Comparison of ENCODE assay signal across 9 mouse cellular contexts in the genomic region with DNA sequence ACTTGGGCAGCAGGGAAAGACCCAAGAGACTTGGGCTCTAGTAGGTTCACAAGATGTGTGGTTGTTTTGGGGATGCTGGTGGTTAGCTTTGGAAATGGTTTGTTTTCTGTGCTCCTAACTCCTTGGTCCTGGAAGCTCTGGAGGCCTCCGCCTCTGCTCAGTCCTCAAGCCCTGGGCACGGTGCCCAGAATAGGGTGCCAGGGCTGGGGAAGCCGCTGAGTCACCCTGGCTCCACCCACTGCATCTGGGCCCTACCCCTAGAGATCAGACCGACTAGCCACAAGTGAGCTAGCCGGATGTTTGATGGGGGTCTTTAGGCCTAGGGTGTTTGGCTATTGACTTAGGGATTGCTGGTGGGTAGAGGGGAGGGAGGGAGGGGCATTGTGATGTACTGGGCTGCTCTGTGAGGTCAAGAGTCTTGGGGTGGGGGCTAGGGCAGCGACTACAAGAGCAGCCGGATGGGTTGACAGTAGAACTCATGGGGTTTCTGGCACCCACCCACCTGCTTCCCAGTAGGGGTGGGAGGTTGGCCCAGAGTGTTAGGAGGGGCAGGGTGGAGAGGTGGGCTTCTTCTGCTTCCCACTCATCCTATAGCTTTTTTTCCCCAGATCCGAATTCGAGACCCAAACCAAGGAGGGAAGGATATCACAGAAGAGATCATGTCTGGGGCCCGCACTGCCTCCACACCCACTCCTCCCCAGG. TPM values are rescaled to one million over a fixed set of nuclear protein-coding genes. Genes with fewer than 3 reads are reported as not detected.
DNase-seq lines count a peak whose midpoint lies in the region; ATAC-seq lines count a peak whose summit lies in the region.
"Had no signal": no experiment of that assay in that cellular context is flagged by ENCODE, and none has a peak within 500 bp of the region (broad histone marks: within the 10 kb centered on the region; RNA-seq: fewer than 3 reads in every experiment).

No protein-coding gene starts in this region.

- intact Hi-C loops in heart, postnatal 36 days (cut with DNase I) = no loop called here

- peak; percentile 54; the same call in 1 of the 2 replicates for ATAC-seq in liver, embryonic 13.5 days (ENCODE audit: low read depth)

- no peaks in the 10 kb centered on the region for H3K27me3 ChIP-seq in liver, embryonic 13.5 days
- H3K27me3 ChIP-seq: embryonic facial prominence, embryonic 12.5 days had no signal

- H3K36me3 ChIP-seq in liver, embryonic 13.5 days = peaks cover 91% of the 10 kb centered on the region

- peaks cover 58% of the 10 kb centered on the region for H3K4me1 ChIP-seq in liver, embryonic 13.5 days (replicated peaks)

- no peak overlapping the region for H3K4me2 ChIP-seq in liver, embryonic 13.5 days
- H3K4me2 ChIP-seq: embryonic facial prominence, embryonic 12.5 days had no signal

- peak; percentile 94 for DNase-seq in Muller cell, postnatal 12 days (ENCODE audit: inconsistent ontology term)
- peak; percentile 97 for DNase-seq in adrenal gland, postnatal 14 days
- peak; percentile 34 for DNase-seq in fat pad, adult 2 months (ENCODE audit: extremely low read depth, low read depth, low spot score)
- peak; percentile 84 to 85 for DNase-seq in heart, postnatal 36 days
- DNase-seq in liver, embryonic 13.5 days = no peak
- peak; percentile 68 for DNase-seq in right cerebral cortex, postnatal 25 days
- DNase-seq in thymus, postnatal 10 days (ENCODE audit: low spot score in 2 of 2) = no peak

- WGBS in liver, embryonic 13.5 days (ENCODE audit: insufficient replicate concordance) = 70% methylated on average over 10 of the region's 10 CpGs

- H3K4me3 ChIP-seq in liver, embryonic 13.5 days (replicated peaks) = no peak overlapping the region
- H3K4me3 ChIP-seq: embryonic facial prominence, embryonic 12.5 days had no signal

- peak overlapping the region; percentile 72 for H3K27ac ChIP-seq in liver, embryonic 13.5 days
- H3K27ac ChIP-seq: embryonic facial prominence, embryonic 12.5 days had no signal

- peak overlapping the region; percentile 48; the same call in 1 of the 2 replicates for H3K9ac ChIP-seq in liver, embryonic 13.5 days
- H3K9ac ChIP-seq: embryonic facial prominence, embryonic 12.5 days had no signal

- H3K9me3 ChIP-seq in liver, embryonic 13.5 days (replicated peaks) = no peaks in the 10 kb centered on the region
- H3K9me3 ChIP-seq: embryonic facial prominence, embryonic 12.5 days had no signal

RNA-seq across cellular contexts. Expression of gene Eif4g1, which starts 10.0 kb away (rescaled TPM):
- total RNA-seq in adrenal gland, postnatal 14 days (2021) = 379 and 389 TPM in 2 replicates
- total RNA-seq in heart, postnatal 36 days (2021) = 100 to 1,000 TPM; 388 to 434 TPM
- polyA plus RNA-seq in liver, embryonic 13.5 days (2015; fragmentation: Nextera tagmentation; extraction: Ambion mirVana) = 99.1 and 114 TPM in 2 replicates

RNA-seq across cellular contexts. Expression of gene Fam131a, which starts 14.9 kb away (rescaled TPM):
- 12.5 and 12.6 TPM in 2 replicates for total RNA-seq in adrenal gland, postnatal 14 days (2021)
- total RNA-seq in heart, postnatal 36 days (2021) = 10 to 100 TPM; 27.9 to 30.2 TPM
- polyA plus RNA-seq in liver, embryonic 13.5 days (2015; fragmentation: Nextera tagmentation; extraction: Ambion mirVana) = 1.0 TPM in 2 replicates
- total RNA-seq: neutrophil, adult 5-6 weeks had no signal

RNA-seq across cellular contexts. Expression of gene Psmd2, which starts 26.7 kb away (rescaled TPM):
- total RNA-seq in adrenal gland, postnatal 14 days (2021) = 220 and 224 TPM in 2 replicates
- 100 to 1,000 TPM; 214 to 216 TPM for total RNA-seq in heart, postnatal 36 days (2021)
- polyA plus RNA-seq in liver, embryonic 13.5 days (2015; fragmentation: Nextera tagmentation; extraction: Ambion mirVana) = 222 and 257 TPM in 2 replicates

RNA-seq across cellular contexts. Expression of gene Polr2h, which starts 39.3 kb away (rescaled TPM):
- 33.1 and 34.3 TPM in 2 replicates for total RNA-seq in adrenal gland, postnatal 14 days (2021)
- 10 to 100 TPM; 10.5 to 12.4 TPM for total RNA-seq in heart, postnatal 36 days (2021)
- 59.1 and 64.7 TPM in 2 replicates for polyA plus RNA-seq in liver, embryonic 13.5 days (2015; fragmentation: Nextera tagmentation; extraction: Ambion mirVana)

RNA-seq across cellular contexts. Expression of gene Clcn2, which starts 39.4 kb away (rescaled TPM):
- 19.5 and 26.8 TPM in 2 replicates for total RNA-seq in adrenal gland, postnatal 14 days (2021)
- total RNA-seq in heart, postnatal 36 days (2021) = 1 to 10 TPM; 2.3 to 2.6 TPM
- 7.4 and 7.6 TPM in 2 replicates for polyA plus RNA-seq in liver, embryonic 13.5 days (2015; fragmentation: Nextera tagmentation; extraction: Ambion mirVana)

Comparison
In these comparisons a context has a peak if more than half of its experiments do, and no peak if none do; other contexts are left out.
1. DNase-seq: peak in Muller cell, postnatal 12 days (single experiment), adrenal gland, postnatal 14 days (single experiment), fat pad, adult 2 months (single experiment), heart, postnatal 36 days (2 of 2) and right cerebral cortex, postnatal 25 days (single experiment); none in liver, embryonic 13.5 days (single experiment) and thymus, postnatal 10 days (0 of 2).